Mouse (Mus musculus) neural tube, embryonic 15.5 days (tissue): ENCODE data around the gene Tor1a. TPM values are rescaled to one million over a fixed set of nuclear protein-coding genes. Genes with fewer than 3 reads are reported as not detected.
"Not testable (repeated sequence)": the region's sequence is repeated elsewhere in the genome, so short reads cannot be mapped to it uniquely, and the experiment has no call there.

Experiments used
- ATAC-seq: fragments of 200-750 bp; cut with Nextera tagmentation; 2 replicates; pipeline ENCODE4 v1.8.0; 2017; ENCODE audit warnings: mild to moderate bottlenecking, moderate TSS enrichment, moderate library complexity; ENCODE audit not compliant: low FRiP score
- H3K27ac ChIP-seq: fragments of 300-500 bp; sonication (generic); replicated peaks from 2 replicates; pipeline ENCODE4 v1.5.1; 2015; ENCODE audit warnings: mild to moderate bottlenecking, inconsistent platforms
- H3K27me3 ChIP-seq: fragments of 300-500 bp; sonication (generic); replicated peaks from 2 replicates; pipeline ENCODE4 v1.6.1; 2015; ENCODE audit warnings: inconsistent platforms
- H3K36me3 ChIP-seq: fragments of 300-500 bp; sonication (generic); 2 replicates; pipeline ENCODE4 v1.6.1; 2015; ENCODE audit warnings: inconsistent platforms
- H3K4me1 ChIP-seq: fragments of 300-500 bp; sonication (generic); 2 replicates; pipeline ENCODE4 v1.6.1; 2015; ENCODE audit warnings: inconsistent platforms
- H3K4me2 ChIP-seq: fragments of 300-500 bp; sonication (generic); 2 replicates; pipeline ENCODE4 v1.6.1; 2015; ENCODE audit warnings: inconsistent platforms, mild to moderate bottlenecking, moderate library complexity
- H3K4me3 ChIP-seq: fragments of 300-500 bp; sonication (generic); replicated peaks from 2 replicates; pipeline ENCODE4 v1.5.1; 2015; ENCODE audit warnings: mild to moderate bottlenecking, inconsistent platforms
- H3K9ac ChIP-seq: fragments of 300-500 bp; sonication (generic); replicated peaks from 2 replicates; pipeline ENCODE4 v1.6.1; 2015; ENCODE audit warnings: mild to moderate bottlenecking, inconsistent platforms
- H3K9me3 ChIP-seq: fragments of 300-500 bp; sonication (generic); replicated peaks from 2 replicates; pipeline ENCODE4 v1.6.1; 2016; ENCODE audit warnings: inconsistent platforms
- WGBS: fragments of 180-500 bp; shearing (Covaris S2); methylation state at CpG from one replicate; pipeline ENCODE4 v1.1.7; 2015; ENCODE audit warnings: mixed read lengths; 5-methylcytosine and 5-hydroxymethylcytosine counted together
- polyA plus RNA-seq: library from polyadenylated mRNA; unstranded; fragments of >200 nt; fragmentation: Nextera tagmentation; extraction: Ambion mirVana; gene quantifications from 2 replicates; pipeline ENCODE4 v1.2.1, GENCODE M21; 2015

Tor1a gene
- polyA plus RNA-seq, 1 experiment from 2014 or later, result 93.2 TPM

DNA sequence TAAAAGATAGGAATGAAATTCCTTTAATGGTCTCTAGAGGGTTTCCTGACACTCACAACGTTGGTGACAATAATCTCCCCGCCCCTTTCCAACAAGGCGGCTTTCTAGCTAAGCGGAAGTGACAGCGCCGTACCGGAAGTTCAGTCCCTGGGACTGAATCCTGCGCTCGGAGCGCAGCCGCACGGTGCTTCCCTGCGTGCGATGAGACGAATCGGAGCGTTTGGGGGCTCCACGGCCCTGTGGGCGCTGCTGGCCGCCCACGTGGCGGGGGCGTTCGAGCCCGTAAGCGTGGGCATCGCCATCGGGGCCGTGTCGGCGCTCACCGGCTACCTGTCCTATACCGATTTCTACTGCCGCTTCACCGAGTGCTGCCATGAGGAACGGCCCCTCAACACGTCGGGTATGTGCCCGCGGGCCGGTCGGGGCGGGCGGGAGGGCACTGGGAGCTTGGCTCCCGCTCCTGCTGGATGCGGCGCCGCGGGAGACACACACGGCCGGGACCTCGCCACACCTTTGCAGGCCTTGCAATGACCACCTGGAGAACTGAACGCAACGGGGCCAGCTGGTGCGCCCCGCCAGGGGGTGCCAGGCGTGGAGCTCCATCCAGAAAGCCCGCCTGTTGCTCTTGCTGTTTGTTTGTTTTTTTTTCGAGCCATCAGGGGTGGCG is 14.8 kb downstream of the Tor1a start, which contains the start of gene Tor1b:
TSS of gene Tor1b (plus strand) at position 136 of the 667 bp plus-strand sequence.
- H3K9ac ChIP-seq, result peak within 1 kb of the TSS; percentile 85
- H3K36me3 ChIP-seq, result peaks cover 30% of the 10 kb centered on the region
- H3K4me1 ChIP-seq, result peaks cover 41% of the 10 kb centered on the region
- H3K4me3 ChIP-seq, result peak within 1 kb of the TSS; percentile 74
- peak; percentile 94 for ATAC-seq
- H3K27me3 ChIP-seq, result 0 out of 2 replicates have a peak, but pooled peaks cover 3% of the 10 kb centered on the region
- WGBS, result under 1% methylated on average over 60 of the region's 60 CpGs
- H3K9me3 ChIP-seq, result no peaks in the 10 kb centered on the region
- H3K4me2 ChIP-seq, result peak within 1 kb of the TSS; percentile 77
- peak within 1 kb of the TSS; percentile 83 for H3K27ac ChIP-seq

- Histone ChIP-seq H3K27me3 (0 out of 2 replicates have a peak, but pooled peaks cover 3% of the 10 kb centered on the region), H3K9ac (peak overlapping the region; percentile 85), H3K4me3 (peak overlapping the region; percentile 74), H3K36me3 (peaks cover 24% of the 10 kb centered on the region), H3K9me3 (no peaks in the 10 kb centered on the region), H3K27ac (peak overlapping the region; percentile 83), H3K4me1 (peaks cover 41% of the 10 kb centered on the region), H3K4me2 (peak overlapping the region; percentile 77)
- peak; percentile 32; the same call in 1 of the 2 replicates for ATAC-seq
- WGBS, result 29% methylated on average over 5 of the region's 5 CpGs
Observed at GRCm38 (mm10) chr2:30952457-30952823, 15.3 kb downstream of the Tor1a start.

DNA sequence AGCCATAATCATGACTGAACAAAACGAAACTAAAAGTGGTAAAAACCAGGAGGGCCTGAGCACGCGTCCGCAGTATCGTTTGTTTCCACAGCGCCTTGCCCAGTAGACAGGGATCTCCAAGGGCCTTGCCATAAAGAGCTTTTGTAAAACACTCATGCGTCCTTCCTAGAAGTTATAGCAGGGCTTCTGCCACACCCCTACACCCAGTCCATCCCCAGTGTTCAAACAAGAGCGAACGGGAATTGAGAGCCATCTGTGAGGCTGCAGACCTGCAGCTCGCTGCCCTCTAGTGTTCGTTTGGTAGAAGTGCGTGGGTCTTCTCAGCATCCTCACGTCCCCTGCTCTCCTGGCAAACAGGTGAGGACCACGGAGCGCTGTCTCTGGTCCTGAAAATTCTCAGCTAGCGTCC is 25.1 kb downstream of the Tor1a start:
- Histone ChIP-seq H3K27me3 (peaks cover 3% of the 10 kb centered on the region; the same call in 1 of the 2 replicates), H3K36me3 (no peaks in the 10 kb centered on the region), H3K9ac (no peak overlapping the region), H3K4me3 (peak overlapping the region; percentile 26), H3K9me3 (no peaks in the 10 kb centered on the region), H3K4me2 (peak overlapping the region; percentile 47), H3K4me1 (0 out of 2 replicates have a peak, but pooled peaks cover 3% of the 10 kb centered on the region), H3K27ac (no peak overlapping the region)
- ATAC-seq, result peak; percentile 76
- WGBS, result 24% methylated on average over 16 of the region's 16 CpGs

DNA sequence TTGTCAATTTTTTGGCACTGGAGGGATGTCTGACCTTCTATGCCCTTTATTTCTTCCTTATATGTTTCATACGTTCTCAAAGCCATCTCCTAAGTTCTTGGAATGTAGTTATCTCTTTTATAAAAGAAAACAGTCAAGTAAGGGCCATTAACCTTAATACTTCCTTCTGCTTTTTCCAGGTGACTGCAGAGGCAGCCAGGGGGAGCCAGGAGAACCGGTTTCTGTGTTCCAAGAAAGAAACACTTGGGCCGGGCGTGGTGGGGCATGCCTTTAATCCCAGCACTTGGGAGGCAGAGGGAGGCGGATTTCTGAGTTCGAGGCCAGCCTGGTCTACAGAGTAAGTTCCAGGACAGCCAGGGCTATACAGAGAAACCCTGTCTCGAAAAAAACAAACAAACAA is 25.6 kb downstream of the Tor1a start:
- ATAC-seq, H3K27ac ChIP-seq, H3K9ac ChIP-seq, H3K9me3 ChIP-seq, H3K36me3 ChIP-seq, H3K4me3 ChIP-seq, H3K4me1 ChIP-seq, H3K27me3 ChIP-seq, H3K4me2 ChIP-seq: not testable (repeated sequence)
- 55% methylated on average over 7 of the region's 7 CpGs for WGBS

DNA sequence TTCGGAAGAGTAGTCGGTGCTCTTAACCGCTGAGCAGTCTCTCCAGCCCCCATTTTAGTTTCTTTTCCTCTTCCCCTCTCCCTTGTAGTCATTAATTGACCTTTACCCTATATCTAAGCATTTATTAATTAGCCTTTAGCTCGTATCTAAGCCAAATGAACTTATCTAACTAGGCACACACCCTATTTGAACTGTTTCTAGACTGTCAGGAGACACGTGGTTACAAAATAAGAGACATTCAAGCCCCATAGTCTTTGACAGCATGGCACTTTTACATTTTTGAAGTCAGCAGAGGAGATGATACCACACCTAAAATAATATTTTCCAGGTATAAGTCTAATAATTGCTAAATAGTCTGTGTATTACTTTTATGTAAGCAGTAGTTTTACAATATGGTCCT is 26.1 kb downstream of the Tor1a start:
- 0 out of 2 replicates have a peak, but pooled peaks cover 3% of the 10 kb centered on the region for H3K4me1 ChIP-seq
- WGBS, result 95% methylated on average over 5 of the region's 5 CpGs
- H3K4me2 ChIP-seq, result no peak overlapping the region
- H3K27ac ChIP-seq, result no peak overlapping the region
- no peak for ATAC-seq
- no peaks in the 10 kb centered on the region for H3K36me3 ChIP-seq
- peaks cover 3% of the 10 kb centered on the region; the same call in 1 of the 2 replicates for H3K27me3 ChIP-seq
- H3K9ac ChIP-seq, result no peak overlapping the region
- H3K4me3 ChIP-seq, result no peak overlapping the region
- H3K9me3 ChIP-seq, result no peaks in the 10 kb centered on the region

GRCm38 (mm10) chr2:30938574-30938991 is 29.1 kb downstream of the Tor1a start:
- no peak overlapping the region for H3K4me3 ChIP-seq
- H3K36me3 ChIP-seq, result no peaks in the 10 kb centered on the region
- ATAC-seq, result no peak
- WGBS, result 50% methylated on average over 4 of the region's 4 CpGs
- H3K9me3 ChIP-seq, result no peaks in the 10 kb centered on the region
- no peak overlapping the region for H3K4me2 ChIP-seq
- 0 out of 2 replicates have a peak, but pooled peaks cover 3% of the 10 kb centered on the region for H3K4me1 ChIP-seq
- H3K27me3 ChIP-seq, result peaks cover 3% of the 10 kb centered on the region; the same call in 1 of the 2 replicates
- H3K9ac ChIP-seq, result no peak overlapping the region
- H3K27ac ChIP-seq, result no peak overlapping the region

- H3K4me2 ChIP-seq, result no peak overlapping the region
- no peak overlapping the region for H3K4me3 ChIP-seq
- H3K27me3 ChIP-seq, result no peaks in the 10 kb centered on the region
- H3K4me1 ChIP-seq, result no peaks in the 10 kb centered on the region
- no peak overlapping the region for H3K27ac ChIP-seq
- WGBS, result 85% methylated on average over 8 of the region's 8 CpGs
- no peak for ATAC-seq
- H3K36me3 ChIP-seq, result no peaks in the 10 kb centered on the region
- no peaks in the 10 kb centered on the region for H3K9me3 ChIP-seq
- no peak overlapping the region for H3K9ac ChIP-seq
Observed at GRCm38 (mm10) chr2:30937731-30938130, 30.0 kb downstream of the Tor1a start.

DNA sequence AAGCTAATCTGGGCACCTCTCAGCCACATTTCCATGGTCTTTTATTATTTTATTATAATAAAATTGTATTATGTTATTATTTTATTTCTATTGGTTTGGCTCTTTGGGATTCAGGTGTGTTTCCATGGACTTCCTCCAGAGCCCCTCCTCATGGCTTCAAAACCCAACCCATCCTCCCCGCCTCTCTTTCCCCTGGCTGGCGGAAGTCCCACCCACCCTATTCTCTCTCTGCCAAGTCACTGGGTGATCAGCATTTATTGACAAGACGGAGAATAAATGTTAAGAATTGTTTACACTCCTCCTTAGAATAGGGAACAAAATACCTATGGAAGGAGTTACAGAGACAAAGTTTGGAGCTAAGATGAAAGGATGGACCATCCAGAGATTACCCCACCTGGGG is 30.9 kb downstream of the Tor1a start:
- no peaks in the 10 kb centered on the region for H3K36me3 ChIP-seq
- 64% methylated on average over 3 of the region's 3 CpGs for WGBS

GRCm38 (mm10) chr2:30933917-30934450 is 33.7 kb downstream of the Tor1a start:
- Histone ChIP-seq H3K4me2 (no peak overlapping the region), H3K4me1 (peaks cover 11% of the 10 kb centered on the region), H3K9me3 (no peaks in the 10 kb centered on the region), H3K4me3 (no peak overlapping the region), H3K27me3 (no peaks in the 10 kb centered on the region), H3K36me3 (no peaks in the 10 kb centered on the region), H3K27ac (no peak overlapping the region), H3K9ac (no peak overlapping the region)
- WGBS, result 24% methylated on average over 7 of the region's 7 CpGs
- ATAC-seq, result no peak

More for the DNA sequence above, 30.9 kb downstream of the Tor1a start:
- no peaks in the 10 kb centered on the region for H3K4me1 ChIP-seq
- H3K4me3 ChIP-seq, result no peak overlapping the region
- no peak for ATAC-seq
- no peaks in the 10 kb centered on the region for H3K27me3 ChIP-seq
- H3K9me3 ChIP-seq, result no peaks in the 10 kb centered on the region
- no peak overlapping the region for H3K4me2 ChIP-seq
- no peak overlapping the region for H3K9ac ChIP-seq
- no peak overlapping the region for H3K27ac ChIP-seq

GRCm38 (mm10) chr2:30933032-30933431 is 34.7 kb downstream of the Tor1a start:
- H3K36me3 ChIP-seq, result no peaks in the 10 kb centered on the region
- WGBS, result 72% methylated on average over 6 of the region's 6 CpGs
- no peak overlapping the region for H3K4me2 ChIP-seq
- no peak overlapping the region for H3K4me3 ChIP-seq
- no peaks in the 10 kb centered on the region for H3K27me3 ChIP-seq
- no peak overlapping the region for H3K9ac ChIP-seq
- no peak overlapping the region for H3K27ac ChIP-seq
- no peak for ATAC-seq
- peaks cover 17% of the 10 kb centered on the region for H3K4me1 ChIP-seq
- no peaks in the 10 kb centered on the region for H3K9me3 ChIP-seq

DNA sequence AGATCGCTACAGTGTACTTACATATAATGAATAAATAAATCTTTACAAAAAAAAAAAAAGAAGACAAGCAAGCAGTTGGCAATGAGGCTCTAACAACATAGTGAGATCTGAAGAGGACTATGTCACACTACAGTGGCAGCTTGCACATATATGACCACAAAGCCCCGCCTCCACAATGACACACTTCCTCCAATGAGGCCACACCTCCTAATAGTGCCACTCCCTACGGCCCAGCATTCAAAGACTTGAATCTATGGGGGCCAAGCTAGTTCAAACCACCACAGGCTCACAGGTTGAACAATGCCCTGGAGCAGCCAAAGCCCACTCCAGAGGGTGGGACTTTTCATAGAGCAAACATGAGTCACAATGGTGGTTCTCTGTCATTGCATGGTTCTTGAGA is 35.8 kb downstream of the Tor1a start:
- H3K36me3 ChIP-seq, result no peaks in the 10 kb centered on the region
- H3K27ac ChIP-seq, result no peak overlapping the region
- no peak overlapping the region for H3K9ac ChIP-seq
- H3K4me3 ChIP-seq, result no peak overlapping the region
- no peaks in the 10 kb centered on the region for H3K9me3 ChIP-seq
- peaks cover 24% of the 10 kb centered on the region for H3K4me1 ChIP-seq
- WGBS, result 82% methylated on average over 3 of the region's 3 CpGs
- H3K4me2 ChIP-seq, result no peak overlapping the region
- no peak for ATAC-seq
- H3K27me3 ChIP-seq, result no peaks in the 10 kb centered on the region

- H3K4me2 ChIP-seq, H3K27me3 ChIP-seq, H3K4me3 ChIP-seq, H3K9me3 ChIP-seq, ATAC-seq, H3K27ac ChIP-seq, H3K36me3 ChIP-seq, H3K9ac ChIP-seq: not testable (repeated sequence)
- H3K4me1 ChIP-seq, result peaks cover 24% of the 10 kb centered on the region
- 94% methylated on average over 2 of the region's 2 CpGs for WGBS
Observed at GRCm38 (mm10) chr2:30930846-30931245, 36.9 kb downstream of the Tor1a start.
